Mouse (Mus musculus): ENCODE measurements at regions not wholly inside any gene's neighbourhood (a gene's known extent, or its start where the extent isn't known, plus 50 kb on each side); places are given as distances from the start of the nearest gene placed in this dataset.
A peak's percentile ranks its signal among the peaks of the same experiment; 100 is the strongest.
"Not testable (repeated sequence)": the region's sequence is repeated elsewhere in the genome, so short reads cannot be mapped to it uniquely, and the experiment has no call there.

DNA sequence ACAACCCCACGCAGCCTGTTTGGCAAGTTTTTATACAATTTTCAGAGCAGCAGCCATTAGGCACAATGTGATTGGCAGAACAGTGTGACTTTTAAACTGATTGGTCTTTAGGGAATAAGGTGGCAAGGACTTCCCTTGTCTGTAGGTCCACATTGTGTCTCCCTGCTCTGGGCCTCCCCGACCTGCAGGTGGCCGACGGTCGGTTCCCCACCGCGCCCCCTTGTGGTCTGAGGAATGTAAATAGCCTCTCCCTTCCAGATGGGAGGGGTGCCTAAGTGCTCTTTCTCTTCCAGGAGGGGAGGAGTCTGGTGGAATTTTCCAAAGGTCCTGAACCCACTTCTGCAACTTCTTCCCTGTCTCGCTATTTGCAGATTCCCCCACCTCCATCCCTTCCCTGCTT lies 52.5 kb upstream of the Prr5 start:
- WGBS = 7% methylated on average over 8 of the region's 8 CpGs
- H3K9ac ChIP-seq (ENCODE audit: low read depth, low read length); H3K36me3 ChIP-seq (ENCODE audit: insufficient read depth, low read length); H3K4me1 ChIP-seq (replicated peaks; ENCODE audit: insufficient read depth, low read length); H3K4me2 ChIP-seq (ENCODE audit: low read length); H3K9me3 ChIP-seq (replicated peaks; ENCODE audit: low read length); H3K27ac ChIP-seq; H3K4me3 ChIP-seq (replicated peaks; ENCODE audit: low read depth, low read length); H3K27me3 ChIP-seq (ENCODE audit: insufficient read depth, low read length): not testable (repeated sequence)
- TF ChIP-seq CTCF (IDR thresholded peaks at IDR 0.05; ENCODE audit: low read depth) = peak; percentile 86
- ATAC-seq (replicated peaks; ENCODE audit: low FRiP score, low read depth) (0 out of 2 replicates have a peak, but pooled peaks have one; percentile 50), DNase-seq (ENCODE audit: low spot score) (peak; percentile 89)

DNA sequence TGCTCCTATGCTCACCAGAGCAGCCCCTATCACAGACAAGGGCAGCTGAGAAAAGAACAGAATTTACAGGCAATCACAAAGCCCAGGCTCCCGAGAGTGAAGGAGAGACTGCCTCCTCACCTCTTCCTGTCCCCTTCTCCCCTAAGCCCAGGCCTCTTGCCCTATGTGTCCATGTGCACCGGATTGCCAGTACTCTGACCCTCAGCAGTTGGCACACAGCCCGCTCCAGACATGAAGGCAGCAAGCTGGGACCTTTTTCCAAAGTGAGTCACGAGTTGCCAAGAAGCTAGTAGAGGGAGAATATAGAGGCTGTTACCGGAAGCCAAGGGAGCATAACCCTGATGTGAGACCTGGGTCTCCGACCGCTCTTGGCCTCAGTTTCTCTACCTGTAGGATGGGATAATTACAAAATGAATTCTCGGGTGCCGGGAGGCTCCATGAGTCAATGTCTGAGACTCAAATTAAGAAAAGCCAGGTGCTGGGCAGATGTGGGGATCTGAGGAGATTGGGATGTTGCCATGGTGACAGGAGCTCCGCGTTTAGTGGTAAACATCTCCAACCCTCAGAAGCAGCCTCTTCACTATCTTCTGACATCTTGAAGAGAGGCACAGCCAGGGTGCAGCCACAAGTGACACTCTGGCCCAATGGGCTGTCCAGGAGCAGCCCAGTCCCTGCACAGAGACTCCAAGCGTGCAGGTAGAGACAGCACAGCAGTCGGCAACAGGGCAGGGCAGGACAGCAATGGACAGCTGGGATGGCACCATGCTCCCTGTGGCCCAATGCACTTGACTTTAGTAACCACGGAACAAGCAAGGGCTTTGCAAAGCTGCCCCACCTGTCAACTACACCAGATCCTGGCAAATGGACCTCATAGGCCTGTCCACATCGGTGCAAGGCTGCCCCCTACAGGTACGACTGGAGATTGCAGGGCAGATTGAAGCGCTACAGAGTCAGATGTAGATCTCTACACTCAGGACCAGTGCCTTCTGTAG lies 55.6 kb upstream of the Prr5 start:
- Histone ChIP-seq H3K27ac (no peak overlapping the region), H3K9me3 (replicated peaks; ENCODE audit: low read length) (no peaks in the 10 kb centered on the region), H3K4me2 (ENCODE audit: low read length) (no peak overlapping the region), H3K4me1 (replicated peaks; ENCODE audit: insufficient read depth, low read length) (no peaks in the 10 kb centered on the region), H3K9ac (ENCODE audit: low read depth, low read length) (no peak overlapping the region), H3K36me3 (ENCODE audit: insufficient read depth, low read length) (no peaks in the 10 kb centered on the region), H3K4me3 (replicated peaks; ENCODE audit: low read depth, low read length) (no peak overlapping the region), H3K27me3 (ENCODE audit: insufficient read depth, low read length) (no peaks in the 10 kb centered on the region; the same call in 1 of the 2 replicates)
- TF ChIP-seq CTCF (IDR thresholded peaks at IDR 0.05; ENCODE audit: low read depth) = peak; percentile 99
- 51% methylated on average over 17 of the region's 17 CpGs for WGBS
- peak; percentile 60 for ATAC-seq (replicated peaks; ENCODE audit: low FRiP score, low read depth)
- DNase-seq (ENCODE audit: low spot score) = peak; percentile 83

GRCm38 (mm10) chr15:84612961-84613360 lies 55.3 kb upstream of the Rtl6 start:
- no peak for TF ChIP-seq CTCF (IDR thresholded peaks at IDR 0.05; ENCODE audit: low read depth)
- WGBS = 20% methylated on average over 2 of the region's 2 CpGs
- no peaks in the 10 kb centered on the region; the same call in 1 of the 2 replicates for H3K27me3 ChIP-seq (ENCODE audit: insufficient read depth, low read length)
- H3K36me3 ChIP-seq (ENCODE audit: insufficient read depth, low read length) = no peaks in the 10 kb centered on the region
- ATAC-seq (replicated peaks; ENCODE audit: low FRiP score, low read depth) = no peak
- no peak overlapping the region for H3K4me3 ChIP-seq (replicated peaks; ENCODE audit: low read depth, low read length)
- DNase-seq (ENCODE audit: low spot score) = no peak
- no peak overlapping the region for H3K4me2 ChIP-seq (ENCODE audit: low read length)
- H3K4me1 ChIP-seq (replicated peaks; ENCODE audit: insufficient read depth, low read length) = no peaks in the 10 kb centered on the region
- H3K9me3 ChIP-seq (replicated peaks; ENCODE audit: low read length) = no peaks in the 10 kb centered on the region
- no peak overlapping the region for H3K27ac ChIP-seq
- no peak overlapping the region for H3K9ac ChIP-seq (ENCODE audit: low read depth, low read length)

GRCm38 (mm10) chr15:84609825-84610442 lies 52.3 kb upstream of the Rtl6 start:
- H3K27ac ChIP-seq = no peak overlapping the region
- no peak for DNase-seq (ENCODE audit: low spot score)
- H3K4me1 ChIP-seq (replicated peaks; ENCODE audit: insufficient read depth, low read length) = no peaks in the 10 kb centered on the region
- no peak for TF ChIP-seq CTCF (IDR thresholded peaks at IDR 0.05; ENCODE audit: low read depth)
- H3K4me3 ChIP-seq (replicated peaks; ENCODE audit: low read depth, low read length) = no peak overlapping the region
- no peak for ATAC-seq (replicated peaks; ENCODE audit: low FRiP score, low read depth)
- 67% methylated on average over 15 of the region's 15 CpGs for WGBS
- no peaks in the 10 kb centered on the region for H3K9me3 ChIP-seq (replicated peaks; ENCODE audit: low read length)
- H3K36me3 ChIP-seq (ENCODE audit: insufficient read depth, low read length) = no peaks in the 10 kb centered on the region
- H3K4me2 ChIP-seq (ENCODE audit: low read length) = no peak overlapping the region
- no peak overlapping the region for H3K9ac ChIP-seq (ENCODE audit: low read depth, low read length)
- H3K27me3 ChIP-seq (ENCODE audit: insufficient read depth, low read length) = no peaks in the 10 kb centered on the region; the same call in 1 of the 2 replicates

- DNase-seq (ENCODE audit: low spot score) (no peak), ATAC-seq (replicated peaks; ENCODE audit: low FRiP score, low read depth) (no peak)
- Histone ChIP-seq H3K36me3 (ENCODE audit: insufficient read depth, low read length) (no peaks in the 10 kb centered on the region), H3K9me3 (replicated peaks; ENCODE audit: low read length) (no peaks in the 10 kb centered on the region), H3K4me2 (ENCODE audit: low read length) (no peak overlapping the region), H3K4me3 (replicated peaks; ENCODE audit: low read depth, low read length) (no peak overlapping the region), H3K27ac (no peak overlapping the region), H3K27me3 (ENCODE audit: insufficient read depth, low read length) (no peaks in the 10 kb centered on the region), H3K9ac (ENCODE audit: low read depth, low read length) (no peak overlapping the region), H3K4me1 (replicated peaks; ENCODE audit: insufficient read depth, low read length) (no peaks in the 10 kb centered on the region; the same call in 1 of the 2 replicates)
- TF ChIP-seq CTCF (IDR thresholded peaks at IDR 0.05; ENCODE audit: low read depth) = no peak
- WGBS = 72% methylated on average over 5 of the region's 5 CpGs
Measured at GRCm38 (mm10) chr15:84609063-84609462, 51.4 kb upstream of the Rtl6 start.

Measured in kidney, postnatal 0 days (tissue).